Comparison of ENCODE assay signal across 8 mouse cellular contexts in the genomic region with DNA sequence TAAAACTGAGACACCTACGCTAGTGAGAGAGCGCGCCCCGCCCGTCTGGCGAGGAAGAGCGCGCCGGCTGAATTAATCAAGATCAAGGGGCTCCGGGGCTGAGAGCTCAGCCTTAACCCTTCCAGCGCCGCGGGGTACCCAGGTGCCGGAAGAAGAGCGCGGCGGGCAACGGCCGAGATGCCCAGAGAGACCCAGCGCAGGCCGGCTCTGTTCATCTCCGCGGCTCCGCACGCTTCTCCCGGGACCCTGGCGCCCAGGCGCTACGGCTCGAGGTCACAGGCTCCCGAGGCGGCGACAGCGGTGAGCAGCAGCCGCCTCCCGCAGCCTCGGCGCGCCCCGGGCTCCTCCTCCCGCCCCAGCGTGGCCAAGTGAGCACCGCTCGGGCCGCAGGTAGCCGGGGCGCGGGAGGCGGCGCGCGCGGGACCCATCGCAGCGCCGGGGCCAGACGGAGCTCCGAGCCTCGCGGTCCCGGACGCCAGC. TPM values are rescaled to one million over a fixed set of nuclear protein-coding genes. Genes with fewer than 3 reads are reported as not detected.
DNase-seq lines count a peak whose midpoint lies in the region; ATAC-seq and TF ChIP-seq lines count a peak whose summit lies in the region.

1110032F04Rik (plus strand) TSS at position 376 of the 480 bp plus-strand sequence.

- H3K4me1 ChIP-seq in E14TG2a.4 (replicated peaks; ENCODE audit: low read depth, low read length): peaks cover 14% of the 10 kb centered on the region
- peaks cover 20% of the 10 kb centered on the region for H3K4me1 ChIP-seq in embryonic facial prominence, embryonic 15.5 days
- 0 out of 2 replicates have a peak, but pooled peaks cover 6% of the 10 kb centered on the region for H3K4me1 ChIP-seq in hindbrain, embryonic 14.5 days (replicated peaks; ENCODE audit: control insufficient read depth, insufficient read depth, low read length)

- no peaks in the 10 kb centered on the region for H3K9me3 ChIP-seq in E14TG2a.4 (ENCODE audit: low read length)
- no peaks in the 10 kb centered on the region for H3K9me3 ChIP-seq in embryonic facial prominence, embryonic 15.5 days (replicated peaks)
- no peaks in the 10 kb centered on the region for H3K9me3 ChIP-seq in hindbrain, embryonic 14.5 days (ENCODE audit: control insufficient read depth, low read length)

- H3K4me2 ChIP-seq in embryonic facial prominence, embryonic 15.5 days (replicated peaks): peak within 1 kb of the TSS; percentile 100
- peak within 1 kb of the TSS; percentile 98 for H3K4me2 ChIP-seq in hindbrain, embryonic 14.5 days (replicated peaks)

- H3K27me3 ChIP-seq in E14TG2a.4 (ENCODE audit: insufficient read depth, low read length): peaks cover 66% of the 10 kb centered on the region
- H3K27me3 ChIP-seq in embryonic facial prominence, embryonic 15.5 days: peaks cover 33% of the 10 kb centered on the region
- peaks cover 23% of the 10 kb centered on the region for H3K27me3 ChIP-seq in hindbrain, embryonic 14.5 days (ENCODE audit: control insufficient read depth, insufficient read depth, low read length)

- no peak for TF ChIP-seq CTCF in E14TG2a.4 (conservative IDR thresholded peaks at IDR 0.05; ENCODE audit: low read length)

- no peak within 1 kb of the TSS for H3K27ac ChIP-seq in embryonic facial prominence, embryonic 15.5 days (replicated peaks)
- H3K27ac ChIP-seq in hindbrain, embryonic 14.5 days: peak within 1 kb of the TSS; percentile 67

- peak; percentile 68 for DNase-seq in ZHBTc4 (ENCODE audit: low read depth, low spot score)
- peak; percentile 66 for DNase-seq in hindbrain, embryonic 14.5 days (ENCODE audit: low spot score)
- peak; percentile 24 to 47 for DNase-seq in layer of hippocampus, postnatal 25 days (ENCODE audit: extremely low spot score in 1 of 2, low spot score in 1 of 2)
- DNase-seq in lung, postnatal 14 days: peak; percentile 15
- peak; percentile 47 for DNase-seq in right cerebral cortex, postnatal 14 days
- no peak for DNase-seq in adipocyte (ENCODE audit: low spot score)

- peak within 1 kb of the TSS; percentile 82 for H3K4me3 ChIP-seq in E14TG2a.4 (replicated peaks; ENCODE audit: low read length)
- peak within 1 kb of the TSS; percentile 60 for H3K4me3 ChIP-seq in embryonic facial prominence, embryonic 15.5 days (replicated peaks)
- H3K4me3 ChIP-seq in hindbrain, embryonic 14.5 days (replicated peaks; ENCODE audit: low read length): peak within 1 kb of the TSS; percentile 76

- peak; percentile 47 for ATAC-seq in embryonic facial prominence, embryonic 15.5 days (ENCODE audit: insufficient number of reproducible peaks, low FRiP score, low TSS enrichment, low read depth)
- ATAC-seq in hindbrain, embryonic 14.5 days (ENCODE audit: low FRiP score): peak; percentile 84

- WGBS in embryonic facial prominence, embryonic 15.5 days: under 1% methylated on average over 62 of the region's 62 CpGs
- under 1% methylated on average over 54 of the region's 62 CpGs for WGBS in hindbrain, embryonic 14.5 days

- H3K36me3 ChIP-seq in E14TG2a.4 (ENCODE audit: insufficient read depth, low read length): no peaks in the 10 kb centered on the region
- H3K36me3 ChIP-seq in embryonic facial prominence, embryonic 15.5 days: no peaks in the 10 kb centered on the region
- H3K36me3 ChIP-seq in hindbrain, embryonic 14.5 days (replicated peaks; ENCODE audit: control insufficient read depth, insufficient read depth): no peaks in the 10 kb centered on the region

- H3K9ac ChIP-seq in embryonic facial prominence, embryonic 15.5 days: peak within 1 kb of the TSS; percentile 21
- peak within 1 kb of the TSS; percentile 72 for H3K9ac ChIP-seq in hindbrain, embryonic 14.5 days

RNA-seq across cellular contexts. Expression of gene 1110032F04Rik, which starts in this region (rescaled TPM):
- 1.2 and 1.4 TPM in 2 replicates for polyA plus RNA-seq in embryonic facial prominence, embryonic 15.5 days (2015; fragmentation: Nextera tagmentation; extraction: Ambion mirVana)
- polyA plus RNA-seq in hindbrain, embryonic 14.5 days (2014; fragmentation: Nextera tagmentation; extraction: Ambion mirVana): 6.2 and 6.7 TPM in 2 replicates
- total RNA-seq in layer of hippocampus, postnatal 25 days (2021): 10 to 100 TPM in 1 of 2 experiments, 1 to 10 TPM in 1; 9.4 to 10.6 TPM
